Mouse (Mus musculus): Measurements from ENCODE around the gene Tor1aip2. TPM values are rescaled to one million over a fixed set of nuclear protein-coding genes. Genes with fewer than 3 reads are reported as not detected.
A peak's percentile ranks its signal among the peaks of the same experiment; 100 is the strongest.
"Not testable (repeated sequence)": the region's sequence is repeated elsewhere in the genome, so short reads cannot be mapped to it uniquely, and the experiment has no call there.

Gene Tor1aip2
- total RNA-seq, 1 experiment from 2014 or later, result 43.7 TPM

DNA sequence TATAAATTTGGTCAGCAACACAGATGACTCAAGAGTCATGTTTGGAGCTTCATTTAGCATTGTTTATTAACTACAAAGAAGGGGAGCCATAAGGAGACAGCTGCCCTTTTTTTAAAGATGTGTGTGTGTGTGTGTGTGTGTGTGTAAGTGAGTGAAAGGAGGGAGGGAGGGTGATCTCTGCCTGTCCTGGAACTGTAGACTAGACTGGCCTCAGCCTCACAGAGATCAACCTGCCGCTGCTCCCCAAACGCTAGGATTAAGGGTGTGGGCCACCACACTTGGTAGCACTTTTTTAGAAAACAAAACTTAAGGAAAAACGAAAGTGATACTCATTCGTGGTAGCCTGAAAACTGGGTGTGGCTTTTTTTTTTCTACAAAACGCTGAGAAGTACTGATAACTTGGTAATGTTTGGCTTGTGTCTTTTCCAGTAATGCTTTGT is 2.0 kb downstream of the Tor1aip2 start:
- ATAC-seq (replicated peaks; ENCODE audit: insufficient number of reproducible peaks, low FRiP score, low TSS enrichment, poor library complexity, severe bottlenecking), result no peak

DNA sequence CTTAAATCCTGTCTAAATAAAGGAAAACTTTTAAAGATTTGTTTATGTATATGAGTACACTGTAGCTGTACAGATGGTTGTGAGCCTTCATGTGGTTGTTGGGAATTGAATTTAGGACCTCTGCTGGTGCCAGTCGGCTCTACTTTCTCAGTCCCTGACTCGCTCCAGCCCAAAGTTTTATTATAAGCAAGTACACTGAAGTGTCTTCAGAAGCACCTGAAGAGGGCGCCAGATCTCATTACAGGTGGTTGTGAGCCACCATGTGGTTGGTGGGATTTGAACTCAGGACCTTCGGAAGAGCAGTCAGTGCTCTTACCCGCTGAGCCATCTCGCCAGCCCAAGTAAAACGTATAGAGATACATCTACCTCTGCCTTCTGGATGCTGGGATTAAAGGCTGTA is 4.8 kb downstream of the Tor1aip2 start:
- ATAC-seq (replicated peaks; ENCODE audit: insufficient number of reproducible peaks, low FRiP score, low TSS enrichment, poor library complexity, severe bottlenecking), result not testable (repeated sequence)

DNA sequence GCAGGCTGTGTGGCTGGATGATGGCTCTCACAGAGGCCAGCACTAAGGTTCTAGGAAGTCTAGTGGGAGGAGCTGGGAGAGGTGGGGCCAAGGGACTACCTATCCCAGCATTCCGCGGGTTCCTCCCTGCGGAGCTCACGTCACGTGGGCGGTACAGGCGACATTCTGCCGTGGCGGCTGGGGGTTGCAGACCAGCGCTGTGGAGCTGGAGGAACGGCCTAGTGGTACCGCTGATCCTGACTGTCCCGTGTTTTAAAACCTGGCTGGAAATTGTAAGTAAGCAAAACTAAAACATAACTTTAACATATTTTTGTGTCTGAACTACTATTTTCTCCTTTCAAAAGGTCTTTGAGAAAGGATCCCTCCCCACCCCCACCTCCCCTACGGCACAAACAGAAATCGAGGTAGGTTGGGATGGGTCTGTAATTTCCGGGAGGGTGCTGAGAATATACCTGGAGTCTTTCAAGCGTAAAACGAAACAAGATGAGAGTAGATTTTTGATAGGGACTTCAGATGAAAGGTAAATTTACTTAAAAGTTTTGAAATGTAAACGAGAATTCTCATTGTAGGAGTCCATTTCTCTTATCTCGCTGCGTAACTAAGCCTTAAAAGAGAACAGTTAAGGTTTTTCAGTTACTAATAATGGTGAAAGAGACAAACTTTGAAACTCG is 5.7 kb downstream of the Tor1aip2 start:
- peak; percentile 72 for ATAC-seq (replicated peaks; ENCODE audit: insufficient number of reproducible peaks, low FRiP score, low TSS enrichment, poor library complexity, severe bottlenecking)

DNA sequence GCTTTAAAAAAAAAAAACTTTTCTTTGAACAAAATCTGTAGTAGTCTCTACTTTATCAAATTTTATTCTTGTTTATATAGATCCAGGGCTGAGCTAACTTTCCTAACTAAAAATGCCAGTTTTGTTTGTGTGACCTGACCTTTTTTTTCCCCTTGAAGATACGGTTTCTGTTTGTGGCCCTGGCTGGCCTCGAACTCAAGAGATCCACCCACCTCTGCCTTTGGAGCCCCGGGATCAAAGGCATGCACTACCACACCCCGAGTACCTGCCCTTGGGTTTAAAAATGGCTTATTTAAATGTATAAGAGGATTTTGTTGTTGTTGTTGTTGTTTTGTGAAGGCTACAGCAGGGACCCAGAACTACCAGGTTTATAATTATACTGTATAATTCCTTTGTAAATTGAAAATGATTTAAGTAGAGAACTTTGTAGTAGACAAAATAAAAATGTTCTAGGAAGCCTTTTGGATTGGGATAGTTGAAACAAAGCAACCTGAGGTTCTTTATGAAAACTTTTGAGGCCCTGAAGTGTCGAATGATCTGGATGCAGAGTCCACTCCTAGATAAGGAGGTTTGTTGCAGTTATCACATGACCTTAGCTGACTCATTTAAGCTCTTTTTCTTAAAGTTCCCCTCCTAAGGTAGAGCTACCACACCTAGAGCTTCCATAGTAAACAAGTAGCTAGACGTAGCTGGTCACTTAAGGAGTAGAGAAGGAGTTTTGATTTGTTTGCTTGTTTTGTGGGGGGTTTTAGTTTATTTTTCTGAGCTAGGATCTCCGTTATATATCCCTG is 6.4 kb downstream of the Tor1aip2 start:
- no peak for ATAC-seq (replicated peaks; ENCODE audit: insufficient number of reproducible peaks, low FRiP score, low TSS enrichment, poor library complexity, severe bottlenecking)

DNA sequence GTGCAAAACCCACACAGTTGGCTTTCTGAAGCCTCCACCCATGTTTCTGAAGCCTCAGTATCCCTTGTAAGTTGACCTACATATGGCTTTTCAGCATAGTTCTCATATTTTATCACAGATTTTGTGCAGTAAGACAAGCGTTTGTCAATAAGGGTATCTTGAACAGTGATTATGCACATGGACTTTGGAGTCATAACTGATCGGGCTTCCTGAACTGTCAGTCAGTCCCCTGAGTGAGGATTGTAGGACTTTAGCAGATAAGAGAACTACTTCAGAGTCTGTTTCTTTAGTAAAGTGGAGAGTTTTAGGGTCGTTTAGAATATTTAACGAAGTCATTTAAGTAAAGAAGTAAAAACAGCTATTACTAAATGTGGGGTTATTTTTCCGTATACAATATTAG is 7.3 kb downstream of the Tor1aip2 start:
- no peak for ATAC-seq (replicated peaks; ENCODE audit: insufficient number of reproducible peaks, low FRiP score, low TSS enrichment, poor library complexity, severe bottlenecking)

DNA sequence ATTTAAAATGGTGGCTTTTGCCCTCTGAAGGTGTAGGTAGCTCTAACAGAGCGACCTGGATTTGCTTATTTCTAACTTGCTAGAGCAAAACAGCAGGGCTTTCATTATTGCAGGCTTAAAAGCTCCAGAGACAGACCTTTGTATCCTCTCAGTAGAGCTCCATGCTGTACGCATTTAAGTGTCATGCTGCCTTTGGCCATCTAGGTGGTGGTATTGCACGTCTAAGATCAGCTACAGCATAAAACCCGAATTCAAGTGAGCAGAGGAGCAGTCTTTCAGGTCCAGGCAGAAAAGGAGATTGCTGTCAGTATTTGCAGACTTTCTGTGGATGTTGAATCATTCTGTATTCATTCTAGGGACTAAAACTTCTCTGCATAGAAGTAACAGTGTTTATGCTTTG is 7.8 kb downstream of the Tor1aip2 start:
- peak; percentile 51; the same call in 1 of the 2 replicates for ATAC-seq (replicated peaks; ENCODE audit: insufficient number of reproducible peaks, low FRiP score, low TSS enrichment, poor library complexity, severe bottlenecking)

DNA sequence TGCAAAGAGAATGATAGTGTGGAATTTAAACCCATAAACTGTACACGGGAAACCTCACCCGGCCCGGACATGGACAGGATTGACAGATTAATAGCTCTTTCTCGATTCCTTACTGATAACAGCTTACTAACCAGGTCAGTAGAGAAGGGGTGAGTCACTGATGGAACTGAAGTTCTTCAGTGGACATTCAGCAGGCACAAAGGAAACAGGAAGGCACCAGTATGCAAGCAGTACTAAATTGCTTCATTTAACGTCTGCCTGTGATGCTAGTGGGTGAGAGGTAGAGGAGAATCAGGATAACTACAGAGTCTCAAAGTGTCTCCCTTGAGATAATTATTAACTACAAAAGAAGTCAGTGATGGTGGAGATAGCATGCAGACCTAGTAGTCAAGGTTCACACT is 9.0 kb downstream of the Tor1aip2 start:
- ATAC-seq (replicated peaks; ENCODE audit: insufficient number of reproducible peaks, low FRiP score, low TSS enrichment, poor library complexity, severe bottlenecking), result no peak

DNA sequence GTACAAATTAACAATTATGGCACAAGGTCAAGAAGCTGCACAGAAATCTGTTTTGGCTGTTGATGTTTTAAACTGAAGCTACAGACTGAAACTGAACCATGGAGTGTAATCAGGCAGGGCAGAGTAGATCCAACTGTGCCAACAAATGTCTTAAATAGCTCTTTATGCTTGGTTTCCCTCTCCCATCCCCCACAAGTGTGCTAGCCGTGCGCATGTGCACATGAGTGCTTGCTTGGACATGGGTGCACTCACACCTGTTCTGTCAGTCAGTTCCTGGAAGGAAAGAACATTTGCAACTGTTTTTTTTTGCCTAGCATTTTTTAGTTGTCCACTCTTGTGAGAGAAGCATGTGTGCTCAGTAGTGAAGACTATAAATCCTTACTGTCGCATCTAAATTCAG is 11.5 kb downstream of the Tor1aip2 start:
- ATAC-seq (replicated peaks; ENCODE audit: insufficient number of reproducible peaks, low FRiP score, low TSS enrichment, poor library complexity, severe bottlenecking), result no peak

DNA sequence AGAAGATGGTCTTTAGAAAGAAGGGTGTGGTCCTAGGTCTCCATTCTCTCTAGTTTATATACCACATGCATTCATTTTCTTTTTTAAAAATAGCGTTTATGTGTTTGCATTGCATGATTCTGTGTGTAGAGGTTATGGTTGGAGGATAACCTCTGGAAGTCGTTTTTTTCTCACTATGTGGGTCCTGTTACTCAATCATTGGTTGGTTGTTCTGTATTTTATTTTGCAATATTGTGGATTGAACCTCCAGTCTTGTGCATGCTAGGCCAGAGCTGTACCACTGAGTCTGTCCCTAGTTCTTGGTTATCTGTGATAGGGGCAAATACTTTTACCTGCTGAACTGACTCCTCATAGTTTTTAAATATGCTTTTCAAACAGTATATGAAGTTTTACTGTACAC is 23.0 kb downstream of the Tor1aip2 start:
- no peak for ATAC-seq (replicated peaks; ENCODE audit: insufficient number of reproducible peaks, low FRiP score, low TSS enrichment, poor library complexity, severe bottlenecking)

DNA sequence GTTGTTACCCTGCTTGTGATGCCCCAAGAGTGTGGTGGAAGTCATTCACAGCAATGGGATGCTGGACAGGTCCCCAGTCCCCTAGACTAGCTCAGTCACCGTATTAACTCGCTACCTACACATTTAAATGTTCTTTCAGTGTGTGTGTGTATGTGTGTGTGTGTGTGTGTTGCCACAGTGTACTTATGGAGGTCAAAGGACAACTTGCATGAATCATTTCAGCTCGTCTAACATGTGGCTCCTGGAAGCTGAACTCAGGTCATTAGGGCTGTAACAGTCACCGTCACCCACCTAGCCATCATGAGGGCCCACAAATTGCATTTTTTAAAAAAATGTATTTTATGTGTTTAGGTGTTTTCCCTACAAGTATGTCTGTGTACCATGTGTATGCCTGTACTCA is 27.0 kb downstream of the Tor1aip2 start:
- ATAC-seq (replicated peaks; ENCODE audit: insufficient number of reproducible peaks, low FRiP score, low TSS enrichment, poor library complexity, severe bottlenecking), result no peak

DNA sequence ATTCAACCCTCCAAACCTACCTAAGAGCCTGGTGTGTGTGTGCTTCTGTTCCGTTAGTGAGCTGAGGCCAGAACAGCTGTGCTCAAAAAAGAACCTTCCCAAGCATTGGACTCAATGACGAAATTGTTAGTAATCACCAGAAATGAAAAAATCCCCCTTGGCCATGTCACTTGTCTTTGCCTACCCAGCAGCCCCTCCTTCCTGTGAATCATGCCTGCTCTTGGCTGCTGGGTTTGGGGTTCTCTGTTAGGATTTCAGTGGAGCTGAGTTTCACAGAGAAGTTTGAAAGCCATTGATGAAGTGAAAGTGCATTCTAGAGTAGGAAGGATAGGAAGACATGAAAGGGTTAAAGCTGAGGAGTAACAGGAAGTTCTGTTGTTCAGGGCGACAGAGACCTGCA is 30.9 kb downstream of the Tor1aip2 start:
- 0 out of 2 replicates have a peak, but pooled peaks have one; percentile 42 for ATAC-seq (replicated peaks; ENCODE audit: insufficient number of reproducible peaks, low FRiP score, low TSS enrichment, poor library complexity, severe bottlenecking)

DNA sequence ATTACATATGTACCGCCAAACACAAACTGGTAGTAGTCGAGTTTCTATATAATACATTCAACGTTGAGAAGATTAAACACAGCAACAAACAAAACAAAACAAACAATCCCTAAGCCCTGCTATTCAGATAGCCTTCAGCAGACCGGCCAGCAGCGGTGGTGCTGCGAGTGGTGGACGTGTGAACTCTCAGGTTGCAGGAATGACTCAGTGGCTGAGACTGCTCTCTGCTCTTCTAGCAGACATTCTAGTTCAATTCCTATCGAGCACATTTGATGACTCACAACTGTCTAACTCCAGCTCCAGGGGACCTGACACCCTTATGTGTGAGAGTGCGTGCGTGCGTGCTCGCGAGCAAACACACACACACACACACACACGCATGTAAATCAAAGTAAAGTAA is 34.9 kb downstream of the Tor1aip2 start:
- ATAC-seq (replicated peaks; ENCODE audit: insufficient number of reproducible peaks, low FRiP score, low TSS enrichment, poor library complexity, severe bottlenecking), result no peak

DNA sequence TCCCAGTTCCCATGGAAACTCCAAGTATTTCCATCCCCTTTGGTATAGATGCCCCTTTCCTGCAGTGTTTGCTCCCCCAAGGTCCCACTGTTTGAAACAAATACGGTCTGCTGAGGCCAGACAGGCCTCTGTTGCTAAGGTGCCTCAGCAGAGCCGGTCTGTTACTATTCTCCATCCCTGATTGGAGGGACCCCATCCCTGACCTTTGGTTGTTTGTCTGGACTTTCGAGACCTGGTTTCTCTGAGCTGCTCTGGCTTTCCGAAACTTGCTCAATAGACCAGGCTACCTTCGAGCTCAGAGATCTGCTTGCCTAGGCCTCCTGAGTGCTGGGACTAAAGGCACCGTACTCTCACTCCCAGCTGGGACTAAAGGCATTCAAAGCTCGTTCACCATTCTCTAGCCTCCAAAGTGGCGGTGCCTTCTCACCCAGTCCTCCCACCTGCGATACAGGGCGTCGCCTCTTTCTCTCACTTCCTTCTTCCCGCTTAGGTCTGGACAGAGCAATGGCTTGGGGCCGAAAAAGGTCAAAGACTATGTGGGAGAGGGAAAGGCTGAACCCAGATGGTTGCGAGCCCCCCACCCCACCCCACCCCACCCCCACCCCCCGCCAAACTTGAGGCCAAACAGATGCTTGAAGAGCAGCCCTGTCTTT is 38.1 kb downstream of the Tor1aip2 start:
- peak; percentile 41; the same call in 1 of the 2 replicates for ATAC-seq (replicated peaks; ENCODE audit: insufficient number of reproducible peaks, low FRiP score, low TSS enrichment, poor library complexity, severe bottlenecking)

DNA sequence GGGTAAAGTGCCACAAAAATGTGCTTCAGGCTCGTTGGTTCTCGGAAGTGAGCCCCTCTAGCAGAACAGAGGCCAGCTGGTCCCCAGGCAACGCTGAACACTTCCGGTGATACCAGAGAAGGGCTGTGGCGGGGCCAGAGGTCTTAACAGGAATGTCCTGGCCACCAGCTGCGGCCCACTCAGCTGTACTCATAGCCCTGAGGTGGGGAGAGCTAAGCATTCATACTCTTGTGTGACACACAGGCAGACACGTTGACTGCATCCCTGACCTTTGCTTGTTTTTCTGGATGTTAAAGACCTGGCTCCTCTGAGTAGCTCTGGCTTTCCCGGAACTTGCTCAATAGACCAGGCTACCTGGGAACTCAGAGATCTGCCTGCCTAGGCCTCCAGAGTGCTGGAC is 39.4 kb downstream of the Tor1aip2 start:
- no peak for ATAC-seq (replicated peaks; ENCODE audit: insufficient number of reproducible peaks, low FRiP score, low TSS enrichment, poor library complexity, severe bottlenecking)

DNA sequence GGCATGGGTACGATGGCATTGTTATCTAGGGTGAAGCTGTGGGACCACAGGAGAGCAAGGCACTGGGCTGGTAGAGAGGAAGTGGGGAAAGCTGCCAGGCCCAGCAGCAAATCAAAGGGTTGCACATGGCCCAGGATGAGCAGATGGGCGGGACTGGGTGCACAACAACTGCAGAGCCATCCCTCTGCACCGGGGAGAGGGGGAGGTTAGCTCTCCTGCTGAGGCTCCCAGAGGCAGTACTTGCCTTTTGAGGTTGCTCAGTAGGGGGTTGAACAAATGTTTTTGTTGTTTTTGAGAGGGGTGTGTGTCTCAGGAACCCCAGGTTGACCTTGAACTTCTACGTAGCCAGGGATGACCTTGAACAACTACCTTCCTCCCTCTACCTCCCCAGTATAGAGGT is 41.3 kb downstream of the Tor1aip2 start:
- ATAC-seq (replicated peaks; ENCODE audit: insufficient number of reproducible peaks, low FRiP score, low TSS enrichment, poor library complexity, severe bottlenecking), result no peak

DNA sequence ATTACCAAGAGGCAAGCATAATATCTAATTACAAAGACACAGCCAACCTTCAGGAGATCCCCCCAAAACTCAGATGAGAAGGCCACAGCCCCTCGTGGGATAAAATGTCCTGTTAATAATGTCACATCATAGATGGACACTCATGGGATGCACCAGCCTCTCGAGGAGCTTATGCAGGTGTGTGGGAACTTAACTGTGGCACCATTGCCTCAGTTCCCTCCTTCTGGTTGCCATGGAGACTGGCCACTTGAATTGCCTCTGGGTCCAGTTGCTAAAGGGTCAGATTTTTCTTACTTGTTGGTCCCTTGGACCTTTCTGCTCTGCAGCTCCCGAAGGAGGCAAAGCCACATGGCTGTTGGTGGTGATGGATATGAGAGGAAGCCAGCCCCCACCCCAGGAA is 42.5 kb downstream of the Tor1aip2 start:
- no peak for ATAC-seq (replicated peaks; ENCODE audit: insufficient number of reproducible peaks, low FRiP score, low TSS enrichment, poor library complexity, severe bottlenecking)

DNA sequence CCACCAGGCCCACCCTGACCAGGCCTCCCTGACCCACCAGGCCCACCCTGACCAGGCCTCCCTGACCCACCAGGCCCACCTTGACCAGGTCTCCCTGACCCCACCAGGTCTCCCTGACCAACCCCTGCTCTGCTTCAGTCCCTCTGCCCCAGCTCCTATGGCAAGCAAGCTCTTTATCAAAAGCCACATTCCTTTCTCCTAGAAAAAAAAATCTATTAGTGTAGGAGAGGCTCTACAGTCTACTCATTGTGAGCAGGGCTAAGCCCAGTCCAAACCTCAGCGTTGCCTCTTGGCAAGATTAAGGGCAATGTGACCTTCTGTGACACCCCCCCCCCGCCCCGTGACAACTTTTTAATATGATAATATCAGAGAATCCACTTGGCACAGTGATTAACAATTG is 49.4 kb downstream of the Tor1aip2 start:
- no peak for ATAC-seq (replicated peaks; ENCODE audit: insufficient number of reproducible peaks, low FRiP score, low TSS enrichment, poor library complexity, severe bottlenecking)

DNA sequence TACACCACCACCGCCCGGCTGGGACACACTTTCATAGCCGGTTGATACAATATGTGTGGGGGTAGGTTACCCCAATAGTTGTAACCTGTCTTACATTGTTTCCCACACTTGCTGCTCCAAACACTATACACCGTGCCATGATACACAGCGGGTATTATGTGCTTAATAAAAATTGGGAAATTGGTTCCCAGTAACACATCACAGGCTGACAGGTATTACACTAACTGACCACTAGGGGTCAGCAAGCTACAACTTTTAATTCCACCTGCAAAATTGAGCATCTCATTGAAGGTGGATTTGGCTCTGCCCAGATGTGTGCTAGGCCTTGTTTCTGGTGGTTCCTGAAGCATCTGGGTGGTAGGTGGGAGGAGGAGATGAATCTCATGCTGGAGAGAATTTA is 50.6 kb downstream of the Tor1aip2 start:
- peak; percentile 67 for ATAC-seq (replicated peaks; ENCODE audit: insufficient number of reproducible peaks, low FRiP score, low TSS enrichment, poor library complexity, severe bottlenecking)

DNA sequence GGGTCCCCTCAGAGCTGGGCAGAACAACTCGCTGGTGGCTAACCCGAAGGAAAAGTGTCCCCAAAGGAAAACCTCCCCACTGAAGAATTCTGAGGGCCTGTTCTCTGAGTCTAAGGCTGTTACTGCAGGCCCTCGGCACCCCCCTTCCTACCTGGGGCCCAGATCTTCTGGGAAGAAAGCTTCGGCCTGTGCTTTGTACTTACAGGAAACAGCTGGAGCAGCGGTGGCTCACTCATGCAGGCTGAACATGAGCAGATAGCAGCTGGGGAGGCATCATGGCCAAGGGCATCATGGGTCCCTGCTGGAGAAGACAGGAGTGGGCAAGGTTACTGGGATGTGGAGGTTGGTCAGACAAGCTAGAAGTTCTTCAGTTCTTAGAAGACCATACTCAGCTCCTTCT is 52.4 kb downstream of the Tor1aip2 start:
- ATAC-seq (replicated peaks; ENCODE audit: insufficient number of reproducible peaks, low FRiP score, low TSS enrichment, poor library complexity, severe bottlenecking), result no peak; the same call in 1 of the 2 replicates

DNA sequence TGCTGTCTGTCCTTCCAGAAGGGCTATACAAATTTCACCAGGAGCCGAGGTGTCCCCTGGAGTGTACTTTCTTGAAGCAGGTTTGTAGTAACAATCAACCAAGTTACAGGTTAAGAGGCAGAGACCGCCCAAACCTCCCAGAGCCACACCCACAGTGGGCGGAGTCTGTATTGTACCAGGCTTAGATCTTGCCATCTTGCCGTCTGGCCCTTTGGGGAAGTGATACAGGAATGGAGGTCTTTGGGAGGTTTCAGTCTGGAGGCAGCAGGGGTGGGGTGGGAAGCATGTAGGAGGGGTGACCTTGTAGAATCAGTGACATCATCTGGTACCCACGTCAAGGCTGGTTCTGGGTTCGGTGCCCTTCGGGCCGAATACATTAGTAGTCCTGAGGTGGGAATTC is 54.4 kb downstream of the Tor1aip2 start:
- ATAC-seq (replicated peaks; ENCODE audit: insufficient number of reproducible peaks, low FRiP score, low TSS enrichment, poor library complexity, severe bottlenecking), result no peak
